Mouse (Mus musculus) myocyte (in vitro differentiated cells): ENCODE measurements at regions not wholly inside any gene's neighbourhood (a gene's known extent, or its start where the extent isn't known, plus 50 kb on each side); places are given as distances from the start of the nearest gene placed in this dataset.

Experiments
- CEBPB ChIP-seq: IDR thresholded peaks from 2 replicates; pipeline ENCODE4 v1.6.1; 2011; ENCODE audit warnings: mild to moderate bottlenecking, moderate library complexity; ENCODE audit not compliant: poor library complexity, insufficient read depth, severe bottlenecking
- MAX ChIP-seq: IDR thresholded peaks from one replicate; pipeline ENCODE4 v1.6.1; 2011; ENCODE audit warnings: low read depth, mild to moderate bottlenecking, control low read depth
- POLR2A ChIP-seq: IDR thresholded peaks from one replicate; pipeline ENCODE4 v1.6.1; 2011; ENCODE audit warnings: low read depth, mild to moderate bottlenecking, control low read depth, moderate library complexity; ENCODE audit not compliant: insufficient read length
- TCF12 ChIP-seq: IDR thresholded peaks from one replicate; pipeline ENCODE4 v1.6.1; 2011; ENCODE audit warnings: mild to moderate bottlenecking, control low read depth; ENCODE audit not compliant: poor library complexity, insufficient read depth, severe bottlenecking
- TCF3 ChIP-seq: IDR thresholded peaks from one replicate; pipeline ENCODE4 v1.6.1; 2011; ENCODE audit warnings: low read depth, control low read depth; ENCODE audit not compliant: insufficient read length
- USF1 ChIP-seq: IDR thresholded peaks from one replicate; pipeline ENCODE4 v1.6.1; 2011; ENCODE audit warnings: low read depth, mild to moderate bottlenecking, control low read depth, moderate library complexity

DNA sequence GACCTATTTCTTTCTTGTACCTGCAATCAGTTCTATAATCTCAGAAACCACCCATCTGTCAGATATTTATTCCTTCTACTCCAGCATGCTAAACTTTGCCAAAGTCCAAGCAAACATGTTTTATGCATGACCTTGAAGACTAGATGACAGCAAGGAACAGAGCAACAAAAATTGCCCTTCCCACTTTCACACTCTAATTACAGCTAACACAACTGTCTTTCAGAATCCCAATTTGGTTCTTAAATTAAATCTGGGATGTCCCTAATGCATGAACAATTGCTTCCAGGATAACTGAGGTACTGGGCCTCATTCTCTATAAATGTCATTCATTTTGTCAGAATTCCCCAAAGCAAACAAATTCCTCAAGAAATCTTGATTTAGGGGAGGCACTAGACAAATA lies 454.4 kb upstream of the Lrrc7 start:
- TF ChIP-seq CEBPB, result no peak
- no peak for TF ChIP-seq TCF12
- TF ChIP-seq USF1, result no peak
- no peak for TF ChIP-seq MAX
- no peak for TF ChIP-seq TCF3
- TF ChIP-seq POLR2A, result no peak
